9 mouse cellular contexts compared by ENCODE assay signal in the genomic region with DNA sequence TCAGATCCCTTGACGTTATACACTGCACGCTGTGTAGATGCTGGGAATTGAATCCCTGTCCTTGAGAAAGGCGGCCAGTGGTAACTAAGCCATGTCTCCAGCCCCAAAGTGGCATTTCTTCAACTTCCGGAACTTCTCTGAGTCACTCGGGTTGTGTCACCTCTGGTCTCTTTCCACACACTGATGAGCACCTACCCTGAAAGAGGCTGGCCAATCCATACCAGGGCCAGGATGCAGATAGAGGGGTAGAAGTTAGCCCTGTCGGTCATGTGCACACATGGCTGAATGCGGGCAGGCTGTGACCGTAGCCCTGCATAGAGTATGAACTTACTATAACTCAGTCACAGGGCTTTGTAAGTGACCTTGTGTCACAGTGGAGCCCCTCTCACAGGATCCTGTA. TPM values are rescaled to one million over a fixed set of nuclear protein-coding genes. Genes with fewer than 3 reads are reported as not detected.
DNase-seq lines count a peak whose midpoint lies in the region; ATAC-seq lines count a peak whose summit lies in the region.
"Had no signal": no experiment of that assay in that cellular context is flagged by ENCODE, and none has a peak within 500 bp of the region (broad histone marks: within the 10 kb centered on the region; RNA-seq: fewer than 3 reads in every experiment).

No protein-coding gene starts in this region.

- H3K4me3 ChIP-seq in heart, embryonic 13.5 days: peak overlapping the region; percentile 67
- H3K4me3 ChIP-seq in intestine, embryonic 14.5 days (ENCODE audit: low read depth, low read length): no peak overlapping the region

- DNase-seq in heart, postnatal 14 days: no peak
- DNase-seq in intestine, embryonic 14.5 days (ENCODE audit: low spot score): no peak
- no peak for DNase-seq in cerebellum, adult 9-10 months
- DNase-seq in kidney, adult 9 months: no peak
- no peak for DNase-seq in kidney, postnatal 14 days
- DNase-seq: cerebellum, adult 2 months had no signal

- no peaks in the 10 kb centered on the region for H3K9me3 ChIP-seq in heart, embryonic 13.5 days
- H3K9me3 ChIP-seq in intestine, embryonic 14.5 days (ENCODE audit: control insufficient read depth, low read length): no peaks in the 10 kb centered on the region

- WGBS in heart, embryonic 13.5 days: 52% methylated on average over 8 of the region's 8 CpGs
- 82% methylated on average over 8 of the region's 8 CpGs for WGBS in intestine, embryonic 14.5 days

- peak overlapping the region; percentile 97 for H3K27ac ChIP-seq in heart, embryonic 13.5 days (replicated peaks)
- H3K27ac ChIP-seq in intestine, embryonic 14.5 days (ENCODE audit: low read depth): no peak overlapping the region; the same call in 1 of the 2 replicates

- no peak for ATAC-seq in heart, embryonic 13.5 days (ENCODE audit: extremely low read depth, insufficient number of reproducible peaks, low FRiP score, low TSS enrichment)
- peak; percentile 21 for ATAC-seq in CD4-positive, CD25-positive, alpha-beta regulatory T cell, adult 4 months
- ATAC-seq in intestine, embryonic 14.5 days (replicated peaks; ENCODE audit: low FRiP score, low TSS enrichment, low read depth): no peak
- ATAC-seq in monocyte, adult 5-6 weeks (replicated peaks; ENCODE audit: insufficient number of reproducible peaks, low FRiP score, low TSS enrichment, poor library complexity, severe bottlenecking): peak; percentile 44

- H3K4me1 ChIP-seq in heart, embryonic 13.5 days: peaks cover 93% of the 10 kb centered on the region
- peaks cover 61% of the 10 kb centered on the region for H3K4me1 ChIP-seq in intestine, embryonic 14.5 days (replicated peaks; ENCODE audit: control insufficient read depth, insufficient read depth, low read length)

- H3K9ac ChIP-seq in heart, embryonic 13.5 days: peak overlapping the region; percentile 88
- no peak overlapping the region for H3K9ac ChIP-seq in intestine, embryonic 14.5 days (ENCODE audit: low read length)

- intact Hi-C loops in heart, postnatal 14 days (cut with DNase I): no loop called here

- H3K36me3 ChIP-seq in heart, embryonic 13.5 days: no peaks in the 10 kb centered on the region
- no peaks in the 10 kb centered on the region for H3K36me3 ChIP-seq in intestine, embryonic 14.5 days (ENCODE audit: control insufficient read depth, insufficient read depth, low read length)

- H3K27me3 ChIP-seq in heart, embryonic 13.5 days (replicated peaks): no peaks in the 10 kb centered on the region
- H3K27me3 ChIP-seq in intestine, embryonic 14.5 days (replicated peaks; ENCODE audit: control insufficient read depth, insufficient read depth, low read length): no peaks in the 10 kb centered on the region

- H3K4me2 ChIP-seq in heart, embryonic 13.5 days: peak overlapping the region; percentile 81
- H3K4me2 ChIP-seq in intestine, embryonic 14.5 days (ENCODE audit: low read length): peak overlapping the region; percentile 95

RNA-seq across cellular contexts. Expression of a gene that starts 57.9 kb away (rescaled TPM):
- polyA plus RNA-seq in heart, embryonic 13.5 days (2015; fragmentation: Nextera tagmentation; extraction: Ambion mirVana): 122 and 137 TPM in 2 replicates
- total RNA-seq in heart, postnatal 14 days (2021): 100 to 1,000 TPM; 101 to 109 TPM
- 100 to 1,000 TPM; 175 to 217 TPM for polyA plus RNA-seq in CD4-positive, CD25-positive, alpha-beta regulatory T cell, adult 4 months (2017; shearing (Covaris generic))
- 60.4 and 65.3 TPM in 2 replicates for polyA plus RNA-seq in intestine, embryonic 14.5 days (2014; fragmentation: Nextera tagmentation; extraction: Ambion mirVana)
- 527 to 604 TPM (median 547 TPM) in 3 replicates for total RNA-seq in monocyte, adult 5-6 weeks (2017)

Comparison
In these comparisons a context has a peak if more than half of its experiments do, and no peak if none do; other contexts are left out.
1. ATAC-seq: peak in CD4-positive, CD25-positive, alpha-beta regulatory T cell, adult 4 months (single experiment) and monocyte, adult 5-6 weeks (single experiment); none in heart, embryonic 13.5 days (single experiment) and intestine, embryonic 14.5 days (single experiment).